Mouse (Mus musculus) bone marrow macrophage, adult 2 months (primary cell): ENCODE measurements at regions not wholly inside any gene's neighbourhood (a gene's known extent, or its start where the extent isn't known, plus 50 kb on each side); places are given as distances from the start of the nearest gene placed in this dataset.

ENCODE experiments used
- CTCF ChIP-seq: IDR thresholded peaks from 2 replicates; pipeline ENCODE4 v1.5.1; 2012; ENCODE audit warnings: low read depth, mild to moderate bottlenecking, low read length, moderate library complexity
- POLR2A ChIP-seq: IDR thresholded peaks from 2 replicates; pipeline ENCODE4 v1.6.1; 2012; ENCODE audit warnings: mild to moderate bottlenecking, low read depth, low read length, borderline replicate concordance

GRCm38 (mm10) chr17:47176328-47176727, 166.0 kb upstream of the Ubr2 start:
- no peak for TF ChIP-seq CTCF
- TF ChIP-seq POLR2A, result no peak
